Mouse (Mus musculus) erythroblast, adult 5-6 weeks (primary cell): ENCODE measurements around the gene Ints3. TPM values are rescaled to one million over a fixed set of nuclear protein-coding genes. Genes with fewer than 3 reads are reported as not detected.

Experiments
- ATAC-seq: replicated peaks from 2 replicates; pipeline ENCODE4 v1.8.0; 2016; ENCODE audit warnings: moderate number of reproducible peaks, mild to moderate bottlenecking, moderate TSS enrichment, inconsistent platforms; ENCODE audit not compliant: poor library complexity, low FRiP score, severe bottlenecking
- total RNA-seq, 2 experiments: library from RNA; stranded (forward) in 1 of 2; stranded (reverse) in 1 of 2; fragments of 150-400 nt in 1 of 2; fragments of 200-764, 138-1000 nt in 1 of 2; gene quantifications; 2 replicates each; pipeline versions ENCODE4 v1.2.3 to v1.2.4; 2015 to 2017; ENCODE audit warnings: low replicate concordance in 2 of 2

Ints3 gene
- total RNA-seq, 2 experiments from 2014 or later: 5.1 to 6.0 TPM

DNA sequence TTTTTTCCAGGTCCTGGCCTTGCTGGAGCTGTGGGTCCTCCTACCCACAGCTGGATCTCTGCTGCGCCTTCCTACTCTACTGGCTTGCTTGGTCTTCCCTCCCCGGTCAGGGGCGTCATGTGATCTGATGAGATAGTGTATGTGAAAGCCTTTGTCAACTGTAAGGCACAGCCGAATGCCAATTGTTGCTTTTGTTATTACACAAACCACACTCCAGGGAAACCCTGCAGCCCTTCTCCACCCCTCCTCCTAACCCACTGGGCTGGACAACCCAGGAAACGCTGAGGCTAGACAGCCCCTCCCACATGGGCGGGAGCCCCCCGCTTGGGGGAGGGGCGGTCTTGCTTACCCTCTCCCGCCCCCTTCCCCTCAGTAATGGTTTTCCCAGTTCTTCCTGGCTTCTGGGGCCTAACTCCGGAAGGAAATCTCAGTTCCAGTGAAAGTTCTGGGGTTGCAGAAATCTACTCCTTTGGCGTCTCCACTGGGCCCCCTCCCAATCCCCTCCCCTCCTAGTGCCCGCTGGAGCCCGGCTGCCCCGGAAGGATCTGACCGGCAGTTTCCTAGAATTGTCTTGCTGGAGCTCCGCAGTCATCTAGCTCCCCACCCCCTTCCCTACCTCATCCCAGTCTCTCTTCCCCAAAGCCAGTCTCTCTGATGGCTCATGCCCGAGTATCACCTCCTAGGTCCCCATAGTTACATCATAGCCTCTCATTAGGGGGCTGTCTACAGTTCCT, 13.1 kb upstream of the Ints3 start:
- no peak for ATAC-seq

DNA sequence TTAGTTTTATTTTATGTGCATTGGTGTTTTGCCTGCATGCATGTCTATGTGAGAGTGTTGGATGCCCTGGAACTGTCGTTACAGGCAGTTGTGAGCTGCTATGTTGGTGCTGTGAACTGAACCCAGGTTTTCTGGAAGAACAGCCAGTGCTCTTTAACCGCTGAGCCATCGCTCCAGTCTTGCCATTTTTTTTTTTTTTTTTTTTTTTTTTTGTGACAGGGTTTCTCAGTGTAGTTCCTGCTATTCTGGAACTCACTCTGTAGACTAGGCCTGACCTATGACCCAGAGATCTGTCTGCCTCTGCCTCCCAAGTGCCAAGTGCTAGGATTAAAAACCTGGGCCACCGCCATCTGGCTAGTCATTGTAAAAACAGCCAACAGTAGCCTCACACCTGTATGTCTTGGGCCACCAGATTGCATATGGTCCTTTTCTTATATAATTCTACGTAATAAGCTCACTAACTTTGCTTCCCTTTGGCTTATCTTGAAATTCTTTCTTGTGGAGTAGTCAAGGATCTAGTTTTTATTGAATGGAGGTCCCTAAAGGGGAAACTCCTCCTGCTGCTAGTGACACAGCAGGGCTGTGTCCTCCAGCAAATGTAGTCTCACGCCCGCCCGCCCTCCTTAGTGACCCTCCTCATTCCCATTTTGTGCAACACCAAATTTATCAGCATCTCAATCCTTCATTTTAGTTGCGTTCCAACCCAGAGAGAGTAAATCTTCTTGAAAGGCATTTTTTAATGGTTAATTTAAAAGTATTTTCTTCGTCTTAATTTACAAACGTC, 12.2 kb upstream of the Ints3 start:
- ATAC-seq: no peak

GRCm38 (mm10) chr3:90443977-90444376, 10.6 kb upstream of the Ints3 start:
- no peak for ATAC-seq

GRCm38 (mm10) chr3:90440756-90441155, 7.3 kb upstream of the Ints3 start:
- no peak for ATAC-seq

DNA sequence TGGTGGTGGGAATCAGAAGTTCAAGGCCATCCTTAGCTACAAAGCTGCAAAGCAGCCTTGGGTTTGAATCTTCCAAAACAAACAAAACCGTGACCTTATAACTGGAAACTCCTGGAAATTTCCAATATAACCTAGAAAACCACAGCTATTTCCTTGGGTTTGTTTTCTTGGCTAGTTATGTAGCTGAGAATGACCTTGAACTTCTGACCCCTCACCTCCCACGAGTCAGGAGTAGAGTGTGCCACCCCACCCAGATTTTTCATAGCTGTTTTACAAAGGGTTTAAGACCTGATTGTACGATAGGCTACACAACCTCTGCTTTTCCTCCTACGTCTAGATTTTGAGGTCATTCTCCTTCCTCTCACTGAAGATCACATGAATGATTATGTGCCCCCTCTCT, 3.7 kb upstream of the Ints3 start:
- ATAC-seq: no peak

GRCm38 (mm10) chr3:90434073-90434730, 780 bp upstream of the Ints3 start:
- ATAC-seq: peak; percentile 2; the same call in 1 of the 2 replicates

GRCm38 (mm10) chr3:90432811-90433219, 607 bp downstream of the Ints3 start:
- ATAC-seq: peak; percentile 52

GRCm38 (mm10) chr3:90432348-90432747, 1.1 kb downstream of the Ints3 start:
- ATAC-seq: no peak

DNA sequence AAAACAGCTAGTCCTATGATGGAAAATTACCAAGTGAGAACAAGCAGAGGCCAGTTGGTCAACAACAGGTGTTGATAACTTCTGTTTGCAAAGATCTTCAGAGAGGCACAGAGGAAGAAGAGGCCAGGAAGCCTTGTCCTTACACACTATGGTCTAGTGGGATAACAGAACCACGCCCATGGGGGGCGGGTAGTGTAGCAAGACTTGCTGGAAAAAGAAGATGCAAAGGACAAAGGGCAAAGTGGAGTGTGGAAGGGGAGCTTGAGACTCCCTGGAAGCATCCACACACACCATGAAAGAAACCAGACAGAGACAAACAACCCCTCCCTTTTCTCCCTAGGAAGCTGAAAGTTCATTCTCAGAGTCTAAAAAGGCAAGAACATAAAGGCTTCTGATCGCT, 3.8 kb downstream of the Ints3 start:
- ATAC-seq: no peak

DNA sequence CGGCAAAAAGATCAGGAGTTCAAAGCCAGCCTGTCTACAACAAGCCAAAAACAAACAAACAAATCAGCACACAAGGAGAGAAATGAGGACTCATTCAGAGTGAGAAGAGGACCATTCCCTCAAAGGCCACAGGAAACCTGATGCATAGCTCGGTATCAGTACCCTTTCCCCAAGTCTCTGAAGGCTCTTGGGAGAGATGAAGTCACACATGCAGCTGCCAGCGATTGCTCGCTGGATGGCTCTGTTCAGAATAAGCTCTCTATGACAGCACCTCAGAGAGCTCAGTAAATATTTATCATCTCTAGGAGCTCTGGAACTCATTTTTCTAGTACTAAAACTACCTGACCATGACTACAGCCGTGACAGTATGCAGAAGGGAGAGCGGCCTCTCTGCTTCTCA, 5.2 kb downstream of the Ints3 start:
- no peak for ATAC-seq

DNA sequence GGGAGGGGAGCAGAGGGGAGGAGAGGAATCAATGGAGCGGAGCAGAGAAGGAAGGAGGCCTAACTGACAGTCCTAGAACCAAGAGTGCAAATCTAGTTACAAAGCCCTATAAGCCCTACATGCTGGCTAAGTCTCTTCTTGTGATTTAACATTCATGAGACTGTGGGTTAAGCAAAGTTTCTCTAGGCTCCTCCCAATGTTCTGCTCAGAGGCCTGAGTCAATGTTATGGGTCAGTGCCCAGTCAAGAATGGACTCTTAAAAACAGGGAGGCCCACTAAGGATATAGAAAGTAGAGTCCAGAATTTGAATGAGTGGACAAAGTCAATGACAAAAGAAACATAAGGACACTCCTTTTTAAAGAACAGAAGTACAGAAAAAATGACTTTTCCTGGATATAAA, 5.8 kb downstream of the Ints3 start:
- no peak for ATAC-seq

DNA sequence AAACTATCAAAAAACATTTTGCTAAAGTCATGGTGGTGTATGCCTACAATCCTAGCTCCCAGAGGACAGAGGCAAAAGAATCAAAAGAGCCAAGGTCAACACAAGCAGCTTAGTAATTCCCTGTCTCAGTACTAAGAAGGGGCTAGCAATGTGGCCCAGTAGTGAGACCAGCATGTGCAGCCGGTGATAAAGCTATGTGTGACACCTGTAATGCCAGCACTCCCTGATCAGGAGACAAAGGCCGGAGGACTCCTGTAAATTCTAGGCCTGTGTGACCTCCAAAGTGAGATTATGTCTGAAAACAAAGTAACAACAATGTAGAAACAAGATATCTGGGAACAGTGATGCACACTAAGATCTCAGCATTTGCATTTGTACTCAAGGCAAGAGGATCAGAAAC, 7.9 kb downstream of the Ints3 start:
- ATAC-seq: no peak

DNA sequence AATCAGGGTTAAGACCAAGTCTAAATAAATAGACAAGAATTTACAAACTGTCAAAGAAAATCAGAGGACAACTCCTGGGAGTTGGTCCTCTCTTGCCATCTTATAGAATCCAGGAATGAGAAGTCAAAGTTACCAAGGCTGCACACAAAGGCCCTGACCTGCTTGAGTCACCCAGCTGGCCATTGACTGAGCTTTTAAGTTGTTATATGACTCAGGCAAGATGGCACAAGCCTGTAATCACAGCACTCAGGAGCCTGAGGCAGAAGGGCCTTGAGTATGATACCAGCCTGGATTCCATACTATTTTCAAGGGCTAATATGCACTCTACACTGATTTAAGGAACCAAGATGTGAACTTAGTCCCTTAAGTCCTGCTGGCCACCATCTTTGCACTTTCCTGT, 9.9 kb downstream of the Ints3 start:
- ATAC-seq: no peak

GRCm38 (mm10) chr3:90420696-90421095, 12.7 kb downstream of the Ints3 start:
- ATAC-seq: no peak

DNA sequence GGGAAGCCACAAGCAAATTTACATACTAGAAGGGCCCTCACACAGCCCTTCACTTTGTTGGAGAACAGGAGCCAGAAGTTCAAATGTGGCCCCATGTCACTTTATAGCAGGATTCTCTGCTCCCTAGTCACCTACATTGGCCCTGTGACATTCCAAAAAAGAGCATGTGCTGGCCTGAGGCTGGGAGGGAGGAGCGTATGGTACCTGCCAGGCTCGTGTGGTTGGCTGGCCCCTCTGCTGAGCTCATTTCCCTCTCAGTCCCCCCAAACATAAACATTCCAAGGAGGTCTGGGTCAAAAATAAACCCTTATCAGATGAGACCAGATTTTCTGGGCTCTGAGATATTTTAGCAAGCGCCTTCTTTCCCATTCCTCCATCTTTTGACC, 20.4 kb downstream of the Ints3 start:
- ATAC-seq: peak; percentile 52; the same call in 1 of the 2 replicates

DNA sequence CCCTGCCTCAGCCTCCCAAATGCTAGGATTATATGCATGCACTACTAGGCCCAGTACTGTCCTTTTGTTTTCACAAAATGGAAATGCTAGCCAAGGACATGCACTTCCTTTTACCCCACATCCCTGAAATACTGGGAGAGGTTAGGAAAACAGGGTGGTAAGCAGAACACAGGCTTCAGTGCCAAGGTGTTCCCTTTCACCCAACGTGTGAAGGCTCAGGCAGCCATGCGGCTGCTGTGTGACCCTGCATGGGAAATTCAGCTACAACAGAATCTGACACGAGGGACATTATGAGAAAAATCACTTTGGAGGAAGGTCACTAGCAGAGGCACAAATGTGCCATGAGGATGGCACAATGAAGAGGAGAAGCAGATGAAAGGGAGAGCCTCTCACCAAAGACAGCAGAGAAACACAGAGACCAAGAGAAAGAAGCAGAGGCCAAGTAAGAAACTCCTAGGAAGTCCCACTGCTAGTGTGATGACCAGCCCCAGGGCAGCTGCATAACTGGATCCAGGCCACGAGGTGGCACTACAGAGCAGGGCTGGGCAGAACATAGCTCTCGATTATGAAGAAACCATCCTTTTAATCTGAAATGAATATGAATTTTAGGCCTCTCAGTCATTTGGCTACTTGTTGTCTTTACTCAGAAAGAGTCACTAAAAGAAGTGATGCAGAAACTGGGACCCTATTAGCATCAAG, 21.0 kb downstream of the Ints3 start:
- ATAC-seq: peak; percentile 85

DNA sequence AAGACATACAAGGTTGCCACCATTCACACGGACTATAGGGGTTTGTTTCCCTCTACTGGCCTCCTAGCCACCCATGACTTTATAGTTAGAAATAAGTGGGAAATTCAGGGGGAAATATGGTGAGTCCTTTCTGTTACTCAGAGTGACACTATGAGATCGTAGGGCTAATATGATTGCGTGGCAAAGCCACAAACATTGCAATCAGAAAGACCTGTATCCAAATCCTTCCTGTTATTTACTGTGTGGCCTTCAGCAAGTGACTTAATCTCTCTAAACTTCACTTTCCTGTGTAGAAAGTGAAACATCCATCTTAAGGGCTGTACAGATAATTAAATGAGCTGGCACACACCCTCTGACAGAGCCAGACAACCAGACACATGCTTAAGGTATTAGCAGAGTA, 24.7 kb downstream of the Ints3 start:
- ATAC-seq: no peak

GRCm38 (mm10) chr3:90406414-90406813, 27.0 kb downstream of the Ints3 start:
- no peak for ATAC-seq

DNA sequence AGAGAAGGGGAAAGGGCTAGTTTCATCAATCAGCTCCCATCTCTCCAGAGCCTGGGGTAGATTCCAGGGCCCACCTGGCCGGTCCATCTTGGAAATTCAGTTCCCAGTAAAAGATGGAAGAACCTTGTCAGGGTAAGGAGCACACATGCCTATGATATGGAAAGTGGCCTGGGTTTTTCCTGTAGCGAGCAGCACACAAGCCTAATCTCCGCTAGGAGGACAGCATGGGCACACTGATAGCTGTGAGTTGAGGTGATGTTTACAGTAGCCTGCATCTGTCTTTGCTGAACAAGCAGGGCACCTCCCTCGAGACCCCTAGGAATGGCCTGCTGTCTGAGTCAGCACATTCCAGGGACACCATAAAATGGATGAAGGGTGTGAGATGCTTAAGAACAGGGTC, 28.8 kb downstream of the Ints3 start:
- no peak for ATAC-seq

DNA sequence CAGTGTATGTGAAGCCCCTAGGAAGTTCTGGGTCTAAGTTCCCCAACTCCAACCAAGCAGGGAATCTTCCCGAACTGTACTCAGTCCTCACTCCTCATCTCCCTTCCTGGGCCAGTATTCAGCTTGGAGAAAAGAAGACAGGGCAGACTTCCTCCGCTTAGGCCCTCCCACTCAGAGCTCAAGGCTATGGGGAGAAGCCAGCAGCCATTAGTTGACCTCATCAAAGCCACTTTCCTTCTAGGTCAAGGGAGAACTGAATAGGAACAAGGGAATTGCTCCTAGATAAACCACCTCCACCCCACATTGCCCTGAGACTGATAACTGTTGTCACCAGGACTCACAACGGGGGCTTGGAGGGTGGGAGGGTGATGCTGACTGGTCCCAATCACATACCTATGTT, 29.3 kb downstream of the Ints3 start:
- no peak for ATAC-seq
